In the genomic region with DNA sequence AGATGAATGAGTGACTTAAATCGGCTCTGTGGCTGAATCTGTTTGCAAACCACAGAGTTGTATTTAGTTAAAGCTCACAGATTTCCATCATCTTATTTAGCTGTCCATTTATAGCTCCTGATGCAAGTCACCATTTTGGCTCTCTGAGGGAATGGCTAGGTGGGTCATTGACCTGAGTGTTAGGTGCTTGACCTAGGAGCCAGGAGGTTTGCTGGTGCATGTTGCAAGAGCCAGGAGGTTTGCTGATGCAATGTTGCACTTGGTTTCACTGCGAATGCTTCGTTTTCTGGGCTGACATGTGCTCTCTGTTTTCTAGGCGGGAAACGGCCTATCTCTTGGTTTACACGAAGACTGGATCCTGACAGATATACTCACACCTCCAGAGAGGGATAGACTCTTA, we compare ENCODE assay signal across 28 mouse cellular contexts. TPM values are rescaled to one million over a fixed set of nuclear protein-coding genes. Genes with fewer than 3 reads are reported as not detected.
"Had no signal": no experiment of that assay in that cellular context is flagged by ENCODE, and none has a peak within 500 bp of the region (broad histone marks: within the 10 kb centered on the region; RNA-seq: fewer than 3 reads in every experiment).

No protein-coding gene starts in this region.

- ATAC-seq: forebrain, postnatal 0 days; hindbrain, embryonic 16.5 days; inflammation-experienced regulatory T-cells, adult 6 months; intestine, embryonic 15.5 days; intestine, postnatal 0 days had no signal

- H3K4me2 ChIP-seq: heart, embryonic 12.5 days; hindbrain, embryonic 12.5 days; hindbrain, embryonic 14.5 days; intestine, embryonic 15.5 days; limb, embryonic 12.5 days had no signal

- H3K27ac ChIP-seq: gastrocnemius, adult 2 months; heart, embryonic 10.5 days; hindbrain, embryonic 10.5 days; hindbrain, embryonic 12.5 days; hindbrain, embryonic 14.5 days; intestine, embryonic 15.5 days; layer of hippocampus, adult 2 months; left cerebral cortex, adult 2 months; limb, embryonic 10.5 days; limb, embryonic 12.5 days had no signal

- H3K9me3 ChIP-seq: heart, embryonic 10.5 days; heart, embryonic 12.5 days; hindbrain, embryonic 10.5 days; intestine, embryonic 15.5 days; limb, embryonic 10.5 days; limb, embryonic 12.5 days had no signal

- DNase-seq: forebrain, postnatal 0 days; gastrocnemius, adult 2 months; gastrocnemius, postnatal 10 days; gastrocnemius, postnatal 25 days; heart, adult 18-20 months; heart, postnatal 10 days; heart, postnatal 4 days; kidney, adult 18-20 months; kidney, adult 8-10 months; kidney, postnatal 10 days; kidney, postnatal 25 days; kidney, postnatal 4 days had no signal

- H3K4me1 ChIP-seq: heart, embryonic 12.5 days; intestine, embryonic 15.5 days; limb, embryonic 10.5 days; limb, embryonic 12.5 days had no signal

- H3K9ac ChIP-seq: forebrain, postnatal 0 days; heart, embryonic 12.5 days; hindbrain, embryonic 12.5 days; hindbrain, embryonic 14.5 days; intestine, embryonic 15.5 days; limb, embryonic 12.5 days had no signal

- H3K4me3 ChIP-seq: gastrocnemius, adult 2 months; heart, embryonic 10.5 days; heart, embryonic 12.5 days; hindbrain, embryonic 10.5 days; hindbrain, embryonic 12.5 days; intestine, embryonic 15.5 days; layer of hippocampus, adult 2 months; left cerebral cortex, adult 2 months; limb, embryonic 10.5 days; limb, embryonic 12.5 days had no signal

- H3K27me3 ChIP-seq: heart, embryonic 12.5 days; hindbrain, embryonic 12.5 days; intestine, embryonic 15.5 days; limb, embryonic 12.5 days had no signal

- H3K36me3 ChIP-seq: heart, embryonic 10.5 days; heart, embryonic 12.5 days; hindbrain, embryonic 10.5 days; hindbrain, embryonic 12.5 days; intestine, embryonic 15.5 days; limb, embryonic 10.5 days; limb, embryonic 12.5 days had no signal

RNA-seq across cellular contexts. Expression of gene Usp18, which starts 24.4 kb away (rescaled TPM):
- total RNA-seq: layer of hippocampus, postnatal 10 days; left cerebral cortex, postnatal 14 days had no signal

RNA-seq across cellular contexts. Expression of gene Tuba8, which starts 59.7 kb away (rescaled TPM):
- polyA plus RNA-seq: heart, embryonic 14.5 days had no signal
